ENCODE assay signal across 10 mouse cellular contexts in genomic region chr1:18359951-18360731, GRCm38 (mm10).
DNase-seq lines count a peak whose midpoint lies in the region; ATAC-seq and TF ChIP-seq lines count a peak whose summit lies in the region.
"Had no signal": no experiment of that assay in that cellular context is flagged by ENCODE, and none has a peak within 500 bp of the region (broad histone marks: within the 10 kb centered on the region; RNA-seq: fewer than 3 reads in every experiment).

No protein-coding gene starts in this region.

- no peaks in the 10 kb centered on the region for H3K27me3 ChIP-seq in heart, postnatal 0 days (ENCODE audit: control insufficient read depth, insufficient read depth, low read length)
- H3K27me3 ChIP-seq in midbrain, embryonic 12.5 days: no peaks in the 10 kb centered on the region
- no peaks in the 10 kb centered on the region for H3K27me3 ChIP-seq in midbrain, embryonic 13.5 days
- no peaks in the 10 kb centered on the region for H3K27me3 ChIP-seq in heart, embryonic 12.5 days (replicated peaks)
- H3K27me3 ChIP-seq: liver, embryonic 15.5 days had no signal

- DNase-seq in heart, postnatal 0 days (ENCODE audit: low spot score): peak; percentile 16
- DNase-seq in heart, adult 8-10 months (ENCODE audit: low spot score): no peak
- peak; percentile 12 for DNase-seq in adipocyte (ENCODE audit: low spot score)
- peak; percentile 47 for DNase-seq in retina, postnatal 1 day
- DNase-seq in gastrocnemius, postnatal 10 days: no peak
- DNase-seq: kidney, postnatal 25 days had no signal

- H3K9me3 ChIP-seq in heart, postnatal 0 days (replicated peaks; ENCODE audit: control insufficient read depth, low read length): no peaks in the 10 kb centered on the region
- no peaks in the 10 kb centered on the region for H3K9me3 ChIP-seq in midbrain, embryonic 12.5 days
- no peaks in the 10 kb centered on the region for H3K9me3 ChIP-seq in midbrain, embryonic 13.5 days
- no peaks in the 10 kb centered on the region for H3K9me3 ChIP-seq in heart, embryonic 12.5 days (replicated peaks)
- H3K9me3 ChIP-seq: liver, embryonic 15.5 days had no signal

- no peak for TF ChIP-seq EP300 in heart, postnatal 0 days (IDR thresholded peaks at IDR 0.05; ENCODE audit: low read depth)

- H3K27ac ChIP-seq in heart, postnatal 0 days (ENCODE audit: low read depth): no peak overlapping the region
- no peak overlapping the region for H3K27ac ChIP-seq in midbrain, embryonic 12.5 days (replicated peaks)
- no peak overlapping the region for H3K27ac ChIP-seq in midbrain, embryonic 13.5 days
- no peak overlapping the region for H3K27ac ChIP-seq in heart, embryonic 12.5 days (ENCODE audit: poor library complexity, severe bottlenecking)
- H3K27ac ChIP-seq: liver, embryonic 15.5 days had no signal

- H3K4me1 ChIP-seq in heart, postnatal 0 days (ENCODE audit: control insufficient read depth, insufficient read depth): no peaks in the 10 kb centered on the region
- no peaks in the 10 kb centered on the region for H3K4me1 ChIP-seq in midbrain, embryonic 12.5 days
- no peaks in the 10 kb centered on the region for H3K4me1 ChIP-seq in midbrain, embryonic 13.5 days (replicated peaks)
- no peaks in the 10 kb centered on the region for H3K4me1 ChIP-seq in heart, embryonic 12.5 days (replicated peaks)
- H3K4me1 ChIP-seq: liver, embryonic 15.5 days had no signal

- no peak overlapping the region for H3K4me3 ChIP-seq in heart, postnatal 0 days (ENCODE audit: low read depth, low read length)
- no peak overlapping the region for H3K4me3 ChIP-seq in midbrain, embryonic 12.5 days
- no peak overlapping the region for H3K4me3 ChIP-seq in midbrain, embryonic 13.5 days (replicated peaks)
- H3K4me3 ChIP-seq in heart, embryonic 12.5 days: no peak overlapping the region
- H3K4me3 ChIP-seq: liver, embryonic 15.5 days had no signal

- no peak overlapping the region for H3K4me2 ChIP-seq in heart, postnatal 0 days (ENCODE audit: low read depth, low read length)
- no peak overlapping the region for H3K4me2 ChIP-seq in midbrain, embryonic 12.5 days (replicated peaks)
- no peak overlapping the region for H3K4me2 ChIP-seq in midbrain, embryonic 13.5 days (replicated peaks)
- H3K4me2 ChIP-seq in heart, embryonic 12.5 days: no peak overlapping the region
- H3K4me2 ChIP-seq: liver, embryonic 15.5 days had no signal

- no peak for ATAC-seq in heart, postnatal 0 days (ENCODE audit: insufficient read depth, low read depth)
- ATAC-seq in midbrain, embryonic 12.5 days (ENCODE audit: low FRiP score, low read depth): peak; percentile 48
- ATAC-seq in midbrain, embryonic 13.5 days: no peak
- ATAC-seq in heart, embryonic 12.5 days (ENCODE audit: insufficient number of reproducible peaks, low FRiP score): no peak

- H3K9ac ChIP-seq in heart, postnatal 0 days (replicated peaks; ENCODE audit: low read depth, low read length): no peak overlapping the region
- H3K9ac ChIP-seq in midbrain, embryonic 12.5 days (replicated peaks): no peak overlapping the region
- no peak overlapping the region for H3K9ac ChIP-seq in midbrain, embryonic 13.5 days (replicated peaks)
- no peak overlapping the region for H3K9ac ChIP-seq in heart, embryonic 12.5 days
- H3K9ac ChIP-seq: liver, embryonic 15.5 days had no signal

- peak; percentile 36 for TF ChIP-seq CTCF in heart, postnatal 0 days (IDR thresholded peaks at IDR 0.05; ENCODE audit: low read depth)

- WGBS in heart, postnatal 0 days: 61% methylated on average over 9 of the region's 9 CpGs
- 69% methylated on average over 9 of the region's 9 CpGs for WGBS in midbrain, embryonic 12.5 days
- WGBS in midbrain, embryonic 13.5 days: 65% methylated on average over 9 of the region's 9 CpGs
- WGBS in heart, embryonic 12.5 days: 57% methylated on average over 9 of the region's 9 CpGs

- H3K36me3 ChIP-seq in heart, postnatal 0 days (replicated peaks; ENCODE audit: control insufficient read depth, insufficient read depth, low read length): no peaks in the 10 kb centered on the region
- H3K36me3 ChIP-seq in midbrain, embryonic 12.5 days: no peaks in the 10 kb centered on the region
- H3K36me3 ChIP-seq in midbrain, embryonic 13.5 days: no peaks in the 10 kb centered on the region
- H3K36me3 ChIP-seq in heart, embryonic 12.5 days: no peaks in the 10 kb centered on the region
- H3K36me3 ChIP-seq: liver, embryonic 15.5 days had no signal

Comparison
In these comparisons a context has a peak if more than half of its experiments do, and no peak if none do; other contexts are left out.
1. DNase-seq: peak in heart, postnatal 0 days (single experiment), adipocyte (single experiment) and retina, postnatal 1 day (single experiment); none in heart, adult 8-10 months (single experiment) and gastrocnemius, postnatal 10 days (single experiment).